Mouse (Mus musculus): ENCODE data around the gene Tjp2.
A peak's percentile ranks its signal among the peaks of the same experiment; 100 is the strongest.
"Not testable (repeated sequence)": the region's sequence is repeated elsewhere in the genome, so short reads cannot be mapped to it uniquely, and the experiment has no call there.

Tjp2 gene

DNA sequence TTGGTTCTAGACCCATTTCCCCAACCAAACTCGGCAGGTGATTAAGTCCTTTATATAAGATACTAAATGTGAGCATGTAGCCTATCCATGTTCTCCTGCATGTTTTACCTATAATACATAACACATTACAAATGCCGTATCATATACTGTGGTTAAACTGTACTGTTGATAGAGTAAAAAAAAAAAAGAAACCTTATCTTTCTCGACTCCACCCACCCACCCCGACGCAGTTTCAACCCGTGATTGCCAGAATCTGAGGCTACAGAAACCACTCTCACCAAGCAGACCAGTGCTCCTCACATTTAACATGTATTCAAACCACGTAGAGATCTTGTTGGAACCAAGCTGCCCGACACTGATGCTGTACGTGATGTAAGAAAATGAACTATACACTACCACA, 102.2 kb downstream of the Tjp2 start:
- no peak for DNase-seq

DNA sequence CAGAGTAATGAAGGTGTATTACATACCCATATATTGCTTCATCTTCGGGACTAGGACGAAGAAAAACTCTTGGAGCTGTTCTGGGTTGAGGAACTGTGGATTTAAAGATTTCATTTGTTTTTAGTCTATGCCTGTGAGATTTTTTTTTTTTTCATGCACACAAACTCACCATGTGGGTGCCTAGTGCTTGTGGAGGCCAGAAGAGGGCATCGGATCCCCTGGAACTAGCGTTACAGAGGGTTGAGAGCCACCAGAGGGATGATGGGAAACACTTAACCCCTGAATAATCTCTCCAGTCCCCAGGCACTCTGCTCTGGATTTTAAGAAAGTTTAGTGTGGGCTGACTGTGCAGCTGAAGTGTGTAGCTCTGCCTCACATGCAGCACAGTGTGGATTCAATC, 104.0 kb downstream of the Tjp2 start:
- DNase-seq, result peak; percentile 10

- peak; percentile 6 for DNase-seq
These were observed 106.1 kb downstream of the Tjp2 start for GRCm38 (mm10) chr19:24118775-24119174.

DNA sequence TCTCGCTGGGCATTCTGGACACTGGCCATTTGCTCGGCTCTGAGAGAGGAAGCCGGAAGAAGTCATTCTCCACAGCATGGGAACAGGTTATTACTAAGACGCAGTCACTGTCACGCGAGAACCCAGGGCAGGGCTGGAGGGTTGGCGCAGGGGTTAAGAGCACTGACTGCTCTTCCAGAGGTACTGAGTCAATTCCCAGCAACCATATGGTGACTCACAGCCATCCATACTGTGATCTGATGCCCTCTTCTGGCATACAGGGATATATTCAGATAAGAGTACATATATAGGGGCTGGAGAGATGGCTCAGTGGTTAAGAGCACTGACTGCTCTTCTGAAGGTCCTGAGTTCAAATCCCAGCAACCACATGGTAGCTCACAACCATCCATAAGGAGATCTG, 113.2 kb downstream of the Tjp2 start:
- DNase-seq, result no peak

DNA sequence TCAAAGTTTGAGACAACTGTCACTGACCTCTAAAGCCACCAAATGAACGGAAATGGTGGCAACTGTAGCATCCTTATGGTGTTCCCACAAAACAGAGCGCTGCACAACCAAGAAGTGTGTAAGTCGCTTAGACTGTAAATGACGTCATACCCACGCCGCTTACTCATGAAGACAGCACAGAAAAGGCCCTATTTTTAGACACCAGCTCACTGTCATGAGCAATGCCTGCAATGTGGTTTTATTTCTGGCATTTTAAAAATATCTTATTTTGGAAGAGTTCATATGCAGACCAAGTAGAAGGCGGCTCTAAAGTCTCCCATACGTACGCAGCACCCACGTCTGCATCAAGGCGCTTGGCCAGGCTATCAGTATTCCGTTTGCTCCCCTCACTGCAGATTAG, 117.1 kb downstream of the Tjp2 start:
- no peak for DNase-seq

DNA sequence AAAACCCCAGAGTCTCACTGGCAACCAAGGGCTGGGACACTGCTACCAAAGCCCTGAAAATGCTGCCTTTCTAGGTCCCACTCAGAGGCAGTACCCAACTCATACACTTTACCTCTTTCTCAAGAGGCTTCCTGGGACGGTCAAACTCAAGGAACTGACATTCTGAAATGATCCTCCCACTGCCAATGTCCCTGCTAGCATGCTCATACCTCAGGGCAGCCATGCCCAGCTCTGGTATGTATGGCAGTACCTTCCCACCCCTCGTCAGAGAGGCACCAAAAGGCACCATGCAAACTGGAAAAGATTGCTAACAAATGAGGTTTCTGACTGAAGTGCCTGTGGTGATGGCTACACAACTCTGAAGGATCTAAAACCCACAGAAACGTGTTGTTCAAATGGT, 121.0 kb downstream of the Tjp2 start:
- DNase-seq, result no peak

DNA sequence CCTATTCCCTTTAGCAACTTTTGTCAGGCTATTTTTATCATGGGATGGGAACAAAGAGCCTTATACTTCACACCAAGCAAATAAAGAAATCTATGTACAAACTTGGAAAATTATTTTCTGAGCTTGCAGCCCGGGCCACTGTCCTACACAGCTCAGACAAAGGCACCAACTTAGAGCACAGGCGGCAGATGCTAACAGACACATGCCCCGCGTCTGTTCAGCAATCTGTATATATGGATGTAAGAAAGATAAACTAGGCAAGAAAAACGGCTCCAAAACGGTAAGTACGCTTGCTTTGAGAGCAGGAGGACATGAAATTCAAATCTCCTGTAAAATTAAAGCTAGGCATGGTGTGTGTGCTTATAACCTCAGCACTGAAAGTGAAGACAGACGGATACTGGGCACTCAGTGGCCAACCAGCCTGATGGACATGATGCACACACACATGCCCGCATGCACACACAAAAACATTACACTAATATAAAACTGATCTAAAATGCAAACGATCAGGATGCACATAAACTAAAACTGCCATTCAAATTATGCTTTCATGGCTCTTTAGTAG, 122.2 kb downstream of the Tjp2 start:
- DNase-seq, result no peak

- DNase-seq, result peak; percentile 45
These were observed 123.6 kb downstream of the Tjp2 start for GRCm38 (mm10) chr19:24101183-24101582.

- no peak for DNase-seq
These were observed 126.1 kb downstream of the Tjp2 start for GRCm38 (mm10) chr19:24098691-24099090.

DNA sequence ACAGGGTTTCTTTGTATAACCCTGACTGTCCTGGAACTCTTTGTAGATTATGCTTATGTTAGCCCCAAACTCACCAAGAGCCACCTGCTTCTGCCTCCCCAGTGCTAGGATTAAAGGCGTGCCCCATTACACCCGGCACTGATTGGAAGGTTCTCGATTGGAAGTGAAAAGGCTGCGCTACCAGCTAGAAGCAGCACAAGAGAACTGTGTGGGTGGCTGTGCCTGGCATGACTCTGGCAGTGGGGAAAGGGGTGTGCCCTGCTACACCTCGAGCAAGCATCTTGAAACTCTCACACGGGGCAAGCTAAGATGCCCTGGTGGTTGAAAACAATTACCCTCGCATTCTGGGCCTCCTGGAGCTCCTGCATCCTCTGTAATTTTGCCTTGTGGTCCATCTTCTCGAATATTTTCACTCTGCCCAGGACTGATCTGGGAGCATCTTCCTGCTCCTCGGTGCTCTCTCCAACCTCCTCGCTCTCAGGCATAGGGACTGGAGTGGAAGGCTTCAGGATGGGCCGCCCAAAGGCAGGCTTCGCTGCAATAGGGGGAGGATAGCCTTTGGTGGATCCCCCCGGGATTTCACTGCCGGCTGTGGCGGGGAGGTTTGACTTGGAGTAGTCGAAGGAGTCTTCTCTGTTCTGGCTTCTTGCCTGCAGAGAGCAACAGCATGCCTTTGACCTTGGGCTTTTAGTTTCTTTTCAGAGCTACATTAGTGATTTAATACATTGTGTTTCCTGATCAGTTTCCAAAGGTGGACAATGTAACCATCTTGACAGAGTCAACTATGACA, 127.0 kb downstream of the Tjp2 start:
- DNase-seq, result no peak

GRCm38 (mm10) chr19:24092060-24092459, 132.8 kb downstream of the Tjp2 start:
- not testable (repeated sequence) for DNase-seq

DNA sequence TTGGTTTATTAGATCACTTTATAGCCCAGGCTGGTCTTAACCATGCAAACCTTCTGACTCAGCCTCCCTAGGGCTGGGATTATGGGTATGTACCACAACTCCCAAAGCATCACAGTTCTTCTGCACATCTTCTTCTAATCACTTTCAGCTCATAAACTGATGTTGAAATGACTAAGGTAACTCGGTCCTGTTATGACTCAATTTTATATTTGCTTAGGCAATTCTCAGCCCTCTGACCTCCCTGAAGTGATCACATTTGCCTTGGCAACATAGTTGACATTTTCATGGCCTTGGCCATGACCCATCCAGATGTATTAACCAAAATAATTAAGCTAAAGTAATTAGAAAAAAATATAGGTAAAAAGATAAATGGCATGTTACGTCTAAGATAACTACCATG, 134.5 kb downstream of the Tjp2 start:
- no peak for DNase-seq

DNA sequence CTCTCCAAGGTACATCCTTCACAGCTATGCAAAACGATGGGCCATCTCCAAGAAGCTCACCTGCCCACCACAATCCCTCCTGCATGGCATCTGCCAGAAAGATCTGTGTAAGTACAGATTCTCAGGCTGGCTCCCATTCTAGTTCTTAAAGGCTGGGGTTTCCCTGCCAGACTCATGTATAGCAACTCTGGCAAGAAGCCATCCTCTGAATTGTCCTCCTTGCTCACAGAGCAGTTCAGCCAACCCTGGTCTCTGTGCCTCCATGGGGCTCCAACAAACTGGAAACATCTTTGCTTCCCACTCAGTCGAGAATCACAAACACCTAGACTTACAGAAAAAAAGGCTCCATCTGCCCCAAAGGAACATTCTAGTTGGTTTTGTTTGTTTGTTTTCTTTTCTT, 139.5 kb downstream of the Tjp2 start:
- DNase-seq, result no peak

- no peak for DNase-seq
These were observed 144.3 kb downstream of the Tjp2 start for GRCm38 (mm10) chr19:24080417-24081080.

- no peak for DNase-seq
These were observed 147.2 kb downstream of the Tjp2 start for GRCm38 (mm10) chr19:24077658-24078057.

DNA sequence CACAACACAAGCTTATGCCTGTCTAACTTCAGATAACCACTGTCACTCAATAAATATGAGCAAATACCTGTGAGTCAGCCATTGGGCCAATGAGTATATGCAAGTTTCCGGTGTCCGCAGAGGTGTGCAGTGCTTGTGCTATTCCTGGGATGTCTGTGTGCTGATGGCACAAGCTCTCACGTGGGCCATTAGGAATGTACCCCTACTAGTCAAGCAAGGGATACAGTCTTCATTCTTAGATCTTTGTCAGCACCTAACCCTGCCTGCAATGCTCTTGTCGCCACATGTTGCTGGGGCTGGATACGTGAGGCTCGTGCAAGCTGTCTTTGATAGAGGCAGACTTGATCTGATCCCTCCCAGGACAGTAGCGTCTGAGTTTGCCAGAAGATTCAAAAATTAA, 148.3 kb downstream of the Tjp2 start:
- no peak for DNase-seq

- DNase-seq, result no peak
These were observed 148.9 kb downstream of the Tjp2 start for GRCm38 (mm10) chr19:24075927-24076326.

- DNase-seq, result no peak
These were observed 151.7 kb downstream of the Tjp2 start for GRCm38 (mm10) chr19:24073155-24073554.

- DNase-seq, result no peak
These were observed 160.4 kb downstream of the Tjp2 start for GRCm38 (mm10) chr19:24064348-24064895.

- DNase-seq, result no peak
These were observed 161.2 kb downstream of the Tjp2 start for GRCm38 (mm10) chr19:24063585-24063984.

GRCm38 (mm10) chr19:24058851-24059250, 166.0 kb downstream of the Tjp2 start:
- no peak for DNase-seq

GRCm38 (mm10) chr19:24058021-24058420, 166.8 kb downstream of the Tjp2 start:
- no peak for DNase-seq

- DNase-seq, result no peak
These were observed 167.9 kb downstream of the Tjp2 start for GRCm38 (mm10) chr19:24056880-24057279.

DNA sequence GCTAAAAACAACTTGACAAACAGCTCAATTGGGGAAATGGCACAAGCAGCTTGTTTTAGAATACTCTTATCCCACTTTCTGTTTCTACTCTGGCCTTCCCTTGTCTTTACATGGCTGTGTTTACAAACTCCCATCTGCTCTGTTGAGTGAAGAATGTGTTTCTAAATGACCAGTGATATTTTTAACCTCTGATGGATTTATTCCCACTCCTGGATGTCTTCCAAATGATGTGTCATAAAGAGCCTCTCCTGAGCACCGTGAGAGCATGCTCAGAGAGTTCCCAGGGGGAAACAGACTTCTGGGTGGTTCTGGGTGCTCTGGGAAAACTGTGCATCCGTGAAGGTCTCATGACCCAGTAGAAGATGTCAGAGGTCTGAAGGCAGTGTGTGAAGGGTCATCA, 169.9 kb downstream of the Tjp2 start:
- DNase-seq, result no peak

Data from embryo, embryonic 11 days (tissue).